Mouse (Mus musculus): Measurements from ENCODE around the gene Nrm. TPM values are rescaled to one million over a fixed set of nuclear protein-coding genes. Genes with fewer than 3 reads are reported as not detected.

Nrm gene
- polyA plus RNA-seq, 2 experiments from 2014 or later, result 38.4 to 44.7 TPM

GRCm38 (mm10) chr17:35868165-35868820 is 7.2 kb downstream of the Nrm start:
- ATAC-seq, result peak; percentile 46

- ATAC-seq, result no peak
Measured at GRCm38 (mm10) chr17:35868961-35869345, 7.8 kb downstream of the Nrm start.

- no peak for ATAC-seq
Measured at GRCm38 (mm10) chr17:35869346-35870067, 8.4 kb downstream of the Nrm start.

- ATAC-seq, result peak; percentile 73
Measured at GRCm38 (mm10) chr17:35870151-35870883, 9.2 kb downstream of the Nrm start.

GRCm38 (mm10) chr17:35870884-35871696 is 10.0 kb downstream of the Nrm start:
- ATAC-seq, result no peak

GRCm38 (mm10) chr17:35873774-35874519 is 12.8 kb downstream of the Nrm start:
- ATAC-seq, result no peak

- no peak for ATAC-seq
Measured at GRCm38 (mm10) chr17:35874721-35875120, 13.6 kb downstream of the Nrm start.

GRCm38 (mm10) chr17:35879245-35880057 is 18.3 kb downstream of the Nrm start, which contains the start of gene Dhx16:
TSS of gene Dhx16 (plus strand) at chr17:35879819.
- peak; percentile 88 for ATAC-seq

- ATAC-seq, result no peak
Measured at GRCm38 (mm10) chr17:35882924-35883323, 21.8 kb downstream of the Nrm start.

GRCm38 (mm10) chr17:35883777-35884176 is 22.7 kb downstream of the Nrm start:
- ATAC-seq, result no peak

- ATAC-seq, result no peak
Measured at GRCm38 (mm10) chr17:35887725-35888124, 26.6 kb downstream of the Nrm start.

- ATAC-seq, result peak; percentile 55
Measured at GRCm38 (mm10) chr17:35896781-35897643, 35.9 kb downstream of the Nrm start, which contains the start of gene 2310061I04Rik. TSS of gene 2310061I04Rik (minus strand) at chr17:35897431.

- ATAC-seq, result no peak
Measured at GRCm38 (mm10) chr17:35897644-35898573, 36.8 kb downstream of the Nrm start.

- ATAC-seq, result no peak
Measured at GRCm38 (mm10) chr17:35900636-35901035, 39.5 kb downstream of the Nrm start.

- no peak for ATAC-seq
Measured at GRCm38 (mm10) chr17:35903343-35903991, 42.3 kb downstream of the Nrm start.

GRCm38 (mm10) chr17:35903992-35904355 is 42.9 kb downstream of the Nrm start:
- no peak for ATAC-seq

GRCm38 (mm10) chr17:35905587-35905986 is 44.5 kb downstream of the Nrm start:
- no peak for ATAC-seq

- no peak for ATAC-seq
Measured at GRCm38 (mm10) chr17:35907609-35908008, 46.5 kb downstream of the Nrm start.

All from activated CD4-positive, CD25-positive, alpha-beta regulatory T cell, adult 4 months (primary cell).